Mouse (Mus musculus) lung, embryonic 16.5 days (tissue): ENCODE data around the gene Dis3l. TPM values are rescaled to one million over a fixed set of nuclear protein-coding genes. Genes with fewer than 3 reads are reported as not detected.

Source experiments
- ATAC-seq: fragments of 200-750 bp; cut with Nextera tagmentation; 2 replicates; pipeline ENCODE4 v1.8.0; 2017; ENCODE audit warnings: low read depth, mild to moderate bottlenecking, moderate library complexity
- H3K27ac ChIP-seq: fragments of 300-500 bp; sonication (generic); 2 replicates; pipeline ENCODE4 v1.5.1; 2014; ENCODE audit warnings: mild to moderate bottlenecking, control low read depth, low read length
- H3K27me3 ChIP-seq: fragments of 300-500 bp; sonication (generic); 2 replicates; pipeline ENCODE4 v1.6.1; 2014; ENCODE audit warnings: low read depth, low read length, mixed read lengths; ENCODE audit not compliant: control insufficient read depth, insufficient read depth
- H3K36me3 ChIP-seq: fragments of 300-500 bp; sonication (generic); 2 replicates; pipeline ENCODE4 v1.6.1; 2014; ENCODE audit warnings: low read length; ENCODE audit not compliant: control insufficient read depth, insufficient read depth
- H3K4me1 ChIP-seq: fragments of 300-500 bp; sonication (generic); replicated peaks from 2 replicates; pipeline ENCODE4 v1.6.1; 2014; ENCODE audit warnings: low read length, mixed read lengths; ENCODE audit not compliant: control insufficient read depth, insufficient read depth
- H3K4me2 ChIP-seq: fragments of 300-500 bp; sonication (generic); 2 replicates; pipeline ENCODE4 v1.6.1; 2014; ENCODE audit warnings: low read depth, low read length, control low read depth
- H3K4me3 ChIP-seq: fragments of 300-500 bp; sonication (generic); 2 replicates; pipeline ENCODE4 v1.5.1; 2014; ENCODE audit warnings: mild to moderate bottlenecking, low read length, control low read depth
- H3K9ac ChIP-seq: fragments of 300-500 bp; sonication (generic); 2 replicates; pipeline ENCODE4 v1.6.1; 2014; ENCODE audit warnings: low read length, control low read depth
- H3K9me3 ChIP-seq: fragments of 300-500 bp; sonication (generic); 2 replicates; pipeline ENCODE4 v1.6.1; 2016; ENCODE audit warnings: low read length; ENCODE audit not compliant: control insufficient read depth
- WGBS: fragments of 180-500 bp; shearing (Covaris S2); extraction: QIAGEN DNeasy Blood & Tissue Kit; methylation state at CpG from one replicate; pipeline ENCODE4 v1.1.7; 2014; 5-methylcytosine and 5-hydroxymethylcytosine counted together
- polyA plus RNA-seq: library from polyadenylated mRNA; unstranded; fragments of >200 nt; fragmentation: Nextera tagmentation; extraction: Ambion mirVana; gene quantifications from 2 replicates; pipeline ENCODE4 v1.2.1, GENCODE M21; 2015

Gene Dis3l
- polyA plus RNA-seq, 1 experiment from 2014 or later: 21.4 TPM

- ATAC-seq: no peak
- H3K4me2 ChIP-seq: no peak overlapping the region
- no peaks in the 10 kb centered on the region for H3K36me3 ChIP-seq
- H3K4me1 ChIP-seq: no peaks in the 10 kb centered on the region
- WGBS: 84% methylated on average over 9 of the region's 9 CpGs
- no peaks in the 10 kb centered on the region for H3K9me3 ChIP-seq
- no peak overlapping the region for H3K4me3 ChIP-seq
- H3K27ac ChIP-seq: no peak overlapping the region
- H3K27me3 ChIP-seq: no peaks in the 10 kb centered on the region
- H3K9ac ChIP-seq: no peak overlapping the region
Measured at GRCm38 (mm10) chr9:64361231-64361950, 20.3 kb upstream of the Dis3l start.

- Histone ChIP-seq H3K4me3 (no peak overlapping the region), H3K4me1 (no peaks in the 10 kb centered on the region), H3K27ac (no peak overlapping the region), H3K4me2 (no peak overlapping the region), H3K27me3 (no peaks in the 10 kb centered on the region), H3K36me3 (no peaks in the 10 kb centered on the region), H3K9ac (no peak overlapping the region), H3K9me3 (no peaks in the 10 kb centered on the region)
- ATAC-seq: no peak
- 81% methylated on average over 7 of the region's 7 CpGs for WGBS
Measured at GRCm38 (mm10) chr9:64355627-64356026, 14.5 kb upstream of the Dis3l start.

DNA sequence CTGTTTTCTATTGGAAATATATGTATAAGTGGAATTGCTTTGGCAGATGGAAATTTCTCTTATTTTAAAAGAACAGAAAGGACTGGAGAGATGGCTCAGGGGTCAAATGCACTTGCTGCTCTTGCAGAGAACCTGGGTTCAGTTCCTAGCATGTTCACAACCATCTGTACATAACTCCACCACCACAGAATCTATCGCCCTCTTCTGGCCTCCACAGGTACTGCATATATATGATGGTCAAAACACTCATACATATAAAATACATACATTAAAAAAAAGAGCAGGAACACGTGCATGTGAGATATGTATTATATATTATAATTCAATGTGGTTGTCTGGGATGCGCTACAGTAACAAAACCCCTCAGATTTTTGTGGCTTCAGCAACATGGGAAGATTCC, 10.1 kb upstream of the Dis3l start:
- Histone ChIP-seq H3K27me3 (no peaks in the 10 kb centered on the region), H3K4me3 (no peak overlapping the region), H3K9me3 (no peaks in the 10 kb centered on the region), H3K27ac (no peak overlapping the region), H3K9ac (no peak overlapping the region), H3K4me2 (no peak overlapping the region), H3K36me3 (no peaks in the 10 kb centered on the region), H3K4me1 (no peaks in the 10 kb centered on the region)
- ATAC-seq: no peak
- 39% methylated on average over 3 of the region's 3 CpGs for WGBS

GRCm38 (mm10) chr9:64349490-64349889, 8.4 kb upstream of the Dis3l start:
- Histone ChIP-seq H3K36me3 (no peaks in the 10 kb centered on the region), H3K27me3 (no peaks in the 10 kb centered on the region), H3K9me3 (no peaks in the 10 kb centered on the region), H3K4me3 (no peak overlapping the region), H3K27ac (no peak overlapping the region), H3K4me1 (no peaks in the 10 kb centered on the region), H3K4me2 (no peak overlapping the region), H3K9ac (no peak overlapping the region)
- no peak for ATAC-seq
- 45% methylated on average over 5 of the region's 5 CpGs for WGBS

DNA sequence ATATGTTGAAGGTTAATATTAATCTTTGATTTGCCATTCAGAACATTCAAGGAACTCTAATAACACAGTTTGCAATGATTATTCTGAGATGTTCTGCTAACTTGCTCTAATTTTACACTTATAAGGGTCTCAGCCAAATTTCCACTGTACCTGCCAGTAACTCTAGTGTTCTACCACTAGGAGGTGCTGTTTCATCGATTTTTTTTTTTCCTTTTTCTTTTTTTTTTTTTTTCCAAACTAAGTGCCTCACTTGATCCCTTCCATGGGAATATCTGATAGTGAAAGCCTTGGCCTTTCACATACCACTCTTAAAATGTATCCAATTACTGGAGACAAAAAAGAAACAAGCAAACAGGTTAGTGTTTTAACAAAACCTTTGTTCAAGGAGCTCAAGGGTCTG, 6.3 kb upstream of the Dis3l start:
- WGBS: 0% methylated on average over 1 of the region's 1 CpGs
- H3K4me3 ChIP-seq: no peak overlapping the region

DNA sequence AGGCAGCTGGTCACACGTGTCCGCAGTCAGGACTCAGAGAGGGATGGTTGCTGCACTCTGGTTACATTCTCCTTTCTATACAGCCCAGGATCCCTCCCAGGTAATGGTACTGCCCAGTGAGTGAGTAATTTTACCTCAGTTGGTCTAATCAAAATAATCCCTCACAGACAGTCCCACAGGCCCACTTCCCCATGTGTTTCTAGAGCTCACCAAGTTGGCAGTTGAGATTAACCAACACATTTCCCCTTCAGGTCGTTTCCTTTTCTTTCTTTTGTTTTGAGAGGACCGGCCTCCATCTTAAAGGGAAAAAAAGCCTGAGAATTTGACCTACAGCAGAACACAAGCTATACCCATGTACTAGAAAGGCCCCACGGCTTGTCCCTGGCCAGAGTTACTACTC, 4.8 kb upstream of the Dis3l start:
- Histone ChIP-seq H3K9ac (no peak overlapping the region), H3K4me1 (peaks cover 7% of the 10 kb centered on the region), H3K27ac (no peak overlapping the region), H3K4me3 (no peak overlapping the region), H3K9me3 (no peaks in the 10 kb centered on the region), H3K4me2 (no peak overlapping the region), H3K27me3 (no peaks in the 10 kb centered on the region), H3K36me3 (no peaks in the 10 kb centered on the region)
- no peak for ATAC-seq
- 56% methylated on average over 5 of the region's 5 CpGs for WGBS

More for the DNA sequence above, 6.3 kb upstream of the Dis3l start:
- Histone ChIP-seq H3K36me3 (no peaks in the 10 kb centered on the region), H3K27ac (no peak overlapping the region), H3K4me2 (no peak overlapping the region), H3K9me3 (no peaks in the 10 kb centered on the region), H3K9ac (no peak overlapping the region), H3K4me1 (no peaks in the 10 kb centered on the region), H3K27me3 (no peaks in the 10 kb centered on the region)
- ATAC-seq: no peak

GRCm38 (mm10) chr9:64343656-64344055, 2.6 kb upstream of the Dis3l start:
- Histone ChIP-seq H3K27me3 (no peaks in the 10 kb centered on the region), H3K36me3 (no peaks in the 10 kb centered on the region), H3K27ac (no peak overlapping the region), H3K4me3 (no peak overlapping the region), H3K9ac (no peak overlapping the region), H3K4me2 (no peak overlapping the region), H3K4me1 (peaks cover 16% of the 10 kb centered on the region), H3K9me3 (no peaks in the 10 kb centered on the region)
- whole genome bisulfite sequencing: 85% methylated on average over 2 of the region's 2 CpGs
- ATAC-seq: no peak

- H3K36me3 ChIP-seq: peaks cover 4% of the 10 kb centered on the region; the same call in 1 of the 2 replicates
- peaks cover 16% of the 10 kb centered on the region for H3K4me1 ChIP-seq
- WGBS: 57% methylated on average over 8 of the region's 8 CpGs
- peak overlapping the region; percentile 100; the same call in 1 of the 2 replicates for H3K9ac ChIP-seq
- peak overlapping the region; percentile 83 for H3K4me3 ChIP-seq
- H3K4me2 ChIP-seq: peak overlapping the region; percentile 84
- peak overlapping the region; percentile 98; the same call in 1 of the 2 replicates for H3K27ac ChIP-seq
- no peaks in the 10 kb centered on the region for H3K27me3 ChIP-seq
- H3K9me3 ChIP-seq: no peaks in the 10 kb centered on the region
- no peak for ATAC-seq
Measured at GRCm38 (mm10) chr9:64341671-64342070, 583 bp upstream of the Dis3l start.

GRCm38 (mm10) chr9:64340351-64341253, 486 bp downstream of the Dis3l start:
- H3K27ac ChIP-seq: peak overlapping the region; percentile 98
- WGBS: under 1% methylated on average over 83 of the region's 85 CpGs
- no peaks in the 10 kb centered on the region for H3K9me3 ChIP-seq
- ATAC-seq: peak; percentile 94
- peak overlapping the region; percentile 83 for H3K4me3 ChIP-seq
- peaks cover 4% of the 10 kb centered on the region; the same call in 1 of the 2 replicates for H3K36me3 ChIP-seq
- H3K27me3 ChIP-seq: no peaks in the 10 kb centered on the region
- peak overlapping the region; percentile 84 for H3K4me2 ChIP-seq
- H3K9ac ChIP-seq: peak overlapping the region; percentile 100
- H3K4me1 ChIP-seq: peaks cover 16% of the 10 kb centered on the region
